Mouse (Mus musculus): ENCODE measurements at regions not wholly inside any gene's neighbourhood (a gene's known extent, or its start where the extent isn't known, plus 50 kb on each side); places are given as distances from the start of the nearest gene placed in this dataset.
A peak's percentile ranks its signal among the peaks of the same experiment; 100 is the strongest.

DNA sequence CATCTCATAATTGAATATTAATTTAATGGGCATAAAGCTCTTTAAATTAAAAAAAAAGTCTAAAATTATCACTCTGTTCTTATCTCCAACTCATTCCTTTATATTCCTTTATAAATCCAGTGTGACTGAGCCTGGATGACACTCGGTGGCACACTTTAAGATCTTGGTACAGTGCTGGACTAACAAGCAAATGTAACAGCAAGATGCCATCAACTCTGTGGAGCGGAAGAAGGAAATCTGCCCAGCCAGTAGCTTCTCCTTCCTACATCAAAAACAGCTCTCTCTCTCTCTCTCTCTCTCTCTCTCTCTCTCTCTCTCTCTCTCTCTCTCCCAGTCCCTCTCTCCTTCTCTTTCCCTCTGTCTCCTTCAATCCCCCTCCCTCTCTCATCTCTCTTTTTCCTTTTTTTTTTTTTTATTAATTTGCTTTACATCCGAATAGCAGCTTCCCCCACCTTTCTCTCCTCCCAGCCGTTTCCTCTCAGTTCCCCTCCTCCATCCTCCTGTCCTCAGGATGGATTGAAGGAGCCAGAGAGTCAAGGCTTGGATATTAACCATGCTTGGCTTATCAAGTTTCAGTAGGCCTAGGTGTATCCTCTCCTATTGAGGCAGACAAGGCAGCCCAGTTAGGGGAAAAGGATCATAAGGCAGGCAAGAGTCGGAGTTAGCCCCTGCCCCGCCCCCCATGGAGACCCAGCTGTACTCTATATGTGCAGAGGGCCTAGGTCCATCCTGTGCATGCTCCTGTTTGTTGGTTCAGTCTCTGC is 130.4 kb upstream of the Tmtc2 start:
- DNase-seq (ENCODE audit: low spot score in 2 of 2): no peak
- no peak for TF ChIP-seq CTCF (conservative IDR thresholded peaks at IDR 0.05)
- no peak overlapping the region for H3K27ac ChIP-seq
- H3K4me3 ChIP-seq: no peak overlapping the region

DNA sequence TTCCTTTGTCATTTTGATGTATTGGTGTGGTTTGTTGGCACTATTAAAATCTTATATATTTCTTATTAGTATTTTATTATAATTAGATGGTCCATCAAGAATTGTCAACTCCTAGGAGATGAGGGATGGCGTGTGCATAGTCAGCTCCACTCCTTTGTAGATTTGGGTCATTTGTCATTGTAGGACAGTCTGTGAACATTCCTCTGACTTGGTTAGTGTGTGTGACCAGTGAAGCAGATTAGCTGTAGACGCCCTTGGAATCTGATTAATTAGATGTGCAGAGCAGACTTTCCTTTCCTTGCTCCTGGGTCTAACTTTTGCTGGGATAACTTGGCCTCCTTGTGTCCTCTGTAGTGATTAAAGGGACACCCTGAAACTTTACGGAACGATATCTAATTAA is 118.9 kb upstream of the Tmtc2 start:
- H3K27ac ChIP-seq: no peak overlapping the region
- TF ChIP-seq CTCF (conservative IDR thresholded peaks at IDR 0.05): no peak
- no peak overlapping the region for H3K4me3 ChIP-seq
- DNase-seq (ENCODE audit: low spot score in 2 of 2): no peak

DNA sequence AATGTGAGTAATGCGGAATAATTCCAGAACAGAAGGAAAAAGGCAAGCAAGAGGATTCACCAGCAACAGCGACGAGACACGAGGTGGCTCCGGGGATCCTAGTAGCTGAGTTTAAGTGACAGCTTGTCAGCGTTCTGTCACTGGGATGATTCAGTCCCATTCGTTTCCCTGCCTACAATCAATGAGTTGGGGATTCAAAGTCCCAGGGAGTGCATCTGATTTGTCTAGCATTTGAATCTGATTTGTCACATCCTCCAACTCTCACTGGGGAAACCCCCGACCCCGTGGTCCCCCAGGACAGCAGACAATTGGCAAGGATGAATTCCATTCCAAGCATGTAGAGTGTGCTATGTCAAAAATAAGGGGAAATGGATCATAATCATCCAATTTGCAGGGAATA is 115.1 kb upstream of the Tmtc2 start:
- Histone ChIP-seq H3K27ac (no peak overlapping the region), H3K4me3 (no peak overlapping the region)
- peak; percentile 30 to 66 for DNase-seq (ENCODE audit: low spot score in 2 of 2)
- TF ChIP-seq CTCF (conservative IDR thresholded peaks at IDR 0.05): no peak

DNA sequence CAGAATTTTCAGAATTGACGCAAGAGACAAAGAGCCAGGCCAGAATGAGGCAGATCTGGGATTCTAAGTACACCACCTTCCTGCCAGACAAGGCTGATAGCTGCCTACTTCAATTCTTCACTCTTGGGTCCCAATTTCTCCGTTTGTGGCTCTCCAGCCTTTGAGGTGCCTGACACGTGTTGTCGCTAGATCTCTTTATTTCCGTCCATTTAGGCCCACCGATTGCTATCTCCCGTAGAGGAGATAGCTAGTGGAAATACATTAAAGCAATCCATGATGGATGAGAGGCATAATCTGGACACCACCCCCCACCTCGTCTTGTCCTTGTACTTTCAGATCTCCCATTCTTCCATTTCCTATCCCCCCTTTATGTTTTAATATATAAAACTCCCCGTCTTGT is 114.6 kb upstream of the Tmtc2 start:
- TF ChIP-seq CTCF (conservative IDR thresholded peaks at IDR 0.05): no peak
- no peak for DNase-seq (ENCODE audit: low spot score in 2 of 2)
- H3K27ac ChIP-seq: no peak overlapping the region

DNA sequence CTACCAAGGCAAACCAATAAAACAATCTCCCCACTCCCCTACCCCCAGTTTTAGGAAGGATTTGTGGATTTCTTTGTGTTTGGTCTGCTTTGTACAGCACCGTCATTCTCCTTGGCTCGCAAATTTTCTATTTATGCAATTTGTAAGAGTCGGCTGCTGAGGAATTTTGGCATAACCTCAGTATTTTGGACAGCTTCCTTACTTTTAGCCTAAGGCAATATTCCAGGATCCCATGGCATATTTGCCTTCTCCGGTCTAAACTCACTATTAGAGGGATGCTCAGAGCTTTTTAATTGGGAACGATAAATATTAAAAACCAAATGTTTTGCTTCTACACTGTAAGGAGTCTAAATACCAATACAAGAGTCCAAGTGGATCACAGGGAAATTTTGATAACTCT is 112.6 kb upstream of the Tmtc2 start:
- TF ChIP-seq CTCF (conservative IDR thresholded peaks at IDR 0.05): no peak
- no peak for DNase-seq (ENCODE audit: low spot score in 2 of 2)
- H3K27ac ChIP-seq: no peak overlapping the region
- no peak overlapping the region for H3K4me3 ChIP-seq

More for the DNA sequence above, 114.6 kb upstream of the Tmtc2 start:
- no peak overlapping the region for H3K4me3 ChIP-seq

DNA sequence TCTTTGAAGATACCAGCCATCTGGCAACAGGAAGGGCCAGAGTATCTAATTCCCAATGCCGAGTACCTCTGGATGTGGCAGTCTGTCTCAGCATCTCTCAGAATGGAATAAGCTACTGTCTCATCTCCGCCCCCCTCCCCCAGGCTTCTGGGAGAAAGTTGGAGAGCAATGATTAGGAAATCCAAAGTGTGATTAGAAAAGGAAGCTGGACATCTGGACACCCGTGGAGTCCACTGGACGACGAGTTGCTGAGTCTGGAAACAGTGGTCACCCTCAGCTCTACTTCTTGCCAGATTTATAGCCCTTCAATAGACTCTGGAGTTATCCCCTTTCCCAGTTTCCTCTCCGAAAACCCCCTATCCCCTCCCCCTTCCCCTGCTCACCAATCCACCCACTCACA is 105.3 kb upstream of the Tmtc2 start:
- no peak for TF ChIP-seq CTCF (conservative IDR thresholded peaks at IDR 0.05)
- no peak for DNase-seq (ENCODE audit: low spot score in 2 of 2)
- Histone ChIP-seq H3K27ac (no peak overlapping the region), H3K4me3 (no peak overlapping the region)

DNA sequence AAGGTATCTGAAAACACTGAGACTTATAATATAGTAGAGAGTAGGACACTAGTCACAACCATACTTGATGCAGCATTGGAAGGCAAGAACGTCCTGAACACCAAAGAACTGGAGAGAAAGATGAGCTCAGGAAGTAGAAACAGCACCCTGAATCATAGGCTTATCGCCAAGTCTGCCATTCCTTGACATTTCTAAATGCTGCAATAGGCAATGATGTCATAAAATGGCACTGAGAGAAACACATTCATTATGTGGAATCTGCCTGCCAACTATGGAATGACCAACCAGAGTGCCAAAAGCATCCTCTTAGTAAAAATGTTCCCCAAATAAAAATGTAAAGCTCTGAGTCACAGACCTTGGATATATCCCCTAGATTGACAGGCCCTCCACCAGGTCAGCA is 92.7 kb upstream of the Tmtc2 start:
- no peak for TF ChIP-seq CTCF (conservative IDR thresholded peaks at IDR 0.05)
- DNase-seq (ENCODE audit: low spot score in 2 of 2): no peak
- H3K4me3 ChIP-seq: no peak overlapping the region
- no peak overlapping the region for H3K27ac ChIP-seq

DNA sequence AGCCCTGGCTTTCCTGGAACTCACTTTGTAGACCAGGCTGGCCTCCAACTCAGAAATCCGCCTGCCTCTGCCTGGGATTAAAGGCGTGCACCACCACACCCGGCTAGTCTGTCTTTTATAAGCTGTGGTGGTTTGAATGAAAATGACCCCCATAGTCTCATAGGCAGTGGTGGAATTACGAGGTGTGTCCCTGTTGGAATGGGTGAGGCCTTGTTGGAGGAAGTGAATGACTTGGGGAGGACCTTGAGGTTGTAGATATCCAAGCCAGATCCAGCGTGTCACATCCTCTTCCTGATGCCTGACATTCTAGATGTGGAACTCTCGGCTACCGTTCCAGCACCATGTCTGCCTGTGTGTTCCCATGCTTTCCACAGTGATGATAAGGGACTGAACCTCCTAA is 86.5 kb upstream of the Tmtc2 start:
- H3K27ac ChIP-seq: no peak overlapping the region
- DNase-seq (ENCODE audit: low spot score in 2 of 2): no peak
- no peak overlapping the region for H3K4me3 ChIP-seq
- TF ChIP-seq CTCF (conservative IDR thresholded peaks at IDR 0.05): no peak

DNA sequence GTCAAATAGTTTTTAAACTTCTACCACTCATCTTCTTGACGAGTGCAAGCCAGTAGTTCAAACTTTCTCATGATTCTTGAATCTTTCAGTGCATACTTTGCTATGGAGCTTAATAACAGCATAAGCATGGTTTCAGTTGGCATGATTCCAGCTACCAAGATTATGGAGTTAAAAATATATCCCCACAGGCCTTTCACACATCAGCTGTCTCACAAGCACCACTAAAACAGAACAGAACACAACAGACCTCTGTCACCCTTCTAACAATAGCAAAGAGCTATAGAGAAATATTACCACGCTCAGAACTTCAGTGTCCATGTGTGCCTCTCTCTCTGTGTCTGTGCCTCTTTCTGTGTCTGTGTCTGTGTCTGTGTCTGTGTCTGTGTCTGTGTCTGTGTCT is 82.5 kb upstream of the Tmtc2 start:
- Histone ChIP-seq H3K4me3 (no peak overlapping the region), H3K27ac (no peak overlapping the region)
- TF ChIP-seq CTCF (conservative IDR thresholded peaks at IDR 0.05): no peak
- DNase-seq (ENCODE audit: low spot score in 2 of 2): no peak

DNA sequence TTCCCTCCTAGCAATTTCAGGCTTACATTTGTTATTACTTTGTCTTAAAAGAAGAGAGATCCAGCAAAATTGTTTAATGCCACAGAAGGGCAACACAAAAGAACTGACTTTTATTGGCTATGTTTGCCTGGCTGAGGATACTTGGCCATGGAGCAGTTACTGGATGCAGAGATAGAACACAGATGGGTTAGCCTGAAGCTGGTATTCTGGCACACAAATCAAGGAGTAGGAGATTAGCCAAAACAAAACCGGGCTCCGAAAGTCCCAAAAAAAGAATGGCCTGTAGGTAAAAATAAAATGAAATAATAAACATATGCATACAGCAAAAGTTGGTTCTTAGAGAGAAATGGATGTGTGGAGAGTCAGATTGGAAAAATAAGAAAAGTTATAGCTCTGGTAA is 78.2 kb upstream of the Tmtc2 start:
- no peak for TF ChIP-seq CTCF (conservative IDR thresholded peaks at IDR 0.05)
- no peak for DNase-seq (ENCODE audit: low spot score in 2 of 2)
- Histone ChIP-seq H3K27ac (no peak overlapping the region), H3K4me3 (no peak overlapping the region)

DNA sequence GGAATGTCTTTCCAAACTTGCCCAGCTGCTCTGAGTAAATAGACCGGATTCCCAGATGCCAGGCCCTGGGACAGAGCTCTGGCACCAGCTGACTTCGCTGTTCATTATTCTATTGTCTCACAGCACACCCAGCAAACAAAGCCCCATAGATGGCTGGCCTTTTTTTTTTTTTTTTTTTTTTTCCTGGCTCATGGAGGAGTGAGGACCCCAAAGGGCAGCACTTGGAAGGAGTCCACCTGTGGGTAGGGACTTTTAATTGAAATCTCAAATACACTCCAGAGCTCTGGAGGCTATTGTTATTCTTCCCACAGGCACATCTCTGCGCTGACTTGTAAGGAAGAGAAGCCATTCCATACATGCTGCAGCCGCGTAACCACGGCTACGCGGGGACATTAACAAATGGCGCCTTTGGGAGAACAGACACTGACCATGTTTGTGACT is 64.8 kb upstream of the Tmtc2 start:
- peak overlapping the region; percentile 32; the same call in 1 of the 2 replicates for H3K4me3 ChIP-seq
- H3K27ac ChIP-seq: no peak overlapping the region
- peak in 1 of 2 experiments; percentile 9 for DNase-seq (ENCODE audit: low spot score in 2 of 2)
- no peak for TF ChIP-seq CTCF (conservative IDR thresholded peaks at IDR 0.05)

DNA sequence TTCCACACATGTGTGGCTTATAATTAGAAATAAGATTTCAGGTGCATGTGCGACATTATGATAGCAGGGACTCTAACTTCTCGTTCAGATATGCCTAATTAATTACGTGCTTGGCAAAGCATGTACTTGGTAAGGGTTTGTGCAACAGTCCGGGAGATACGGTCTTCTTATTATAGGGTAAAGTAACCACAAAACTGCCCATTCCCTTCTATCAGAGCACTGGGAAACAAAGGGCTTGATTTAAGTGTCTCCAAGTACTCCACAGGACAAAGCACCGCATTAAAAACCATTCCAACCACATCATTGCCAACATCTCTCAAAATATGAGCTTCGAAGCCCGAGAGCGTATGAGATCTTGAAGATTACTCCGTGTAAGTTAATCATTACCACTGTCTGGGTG is 64.2 kb upstream of the Tmtc2 start:
- Histone ChIP-seq H3K4me3 (peak overlapping the region; percentile 32; the same call in 1 of the 2 replicates), H3K27ac (0 out of 2 replicates have a peak overlapping the region, but pooled peaks have one; percentile 32)
- no peak for TF ChIP-seq CTCF (conservative IDR thresholded peaks at IDR 0.05)
- no peak for DNase-seq (ENCODE audit: low spot score in 2 of 2)

DNA sequence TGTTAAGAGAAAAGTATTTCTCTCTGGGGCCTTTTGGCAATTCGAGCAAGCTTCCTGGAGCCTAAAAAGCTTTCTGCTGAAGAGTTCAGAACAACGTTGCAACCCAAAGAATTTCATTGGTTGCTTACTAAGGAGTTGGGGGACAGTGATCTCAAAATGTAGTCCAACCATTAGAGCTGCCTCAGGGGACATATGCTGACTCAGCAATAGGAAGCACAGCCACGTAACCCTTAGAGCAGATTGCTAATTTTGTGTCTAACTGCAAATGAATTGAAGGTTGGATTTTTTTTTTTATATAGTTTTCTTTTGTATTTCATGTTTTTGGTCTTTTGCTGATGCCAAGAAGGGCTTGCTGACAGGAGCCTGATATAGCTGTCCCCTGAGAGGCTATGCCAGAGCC is 52.6 kb upstream of the Tmtc2 start:
- TF ChIP-seq CTCF (conservative IDR thresholded peaks at IDR 0.05): no peak
- no peak overlapping the region for H3K27ac ChIP-seq
- DNase-seq (ENCODE audit: low spot score in 2 of 2): no peak
- H3K4me3 ChIP-seq: no peak overlapping the region

DNA sequence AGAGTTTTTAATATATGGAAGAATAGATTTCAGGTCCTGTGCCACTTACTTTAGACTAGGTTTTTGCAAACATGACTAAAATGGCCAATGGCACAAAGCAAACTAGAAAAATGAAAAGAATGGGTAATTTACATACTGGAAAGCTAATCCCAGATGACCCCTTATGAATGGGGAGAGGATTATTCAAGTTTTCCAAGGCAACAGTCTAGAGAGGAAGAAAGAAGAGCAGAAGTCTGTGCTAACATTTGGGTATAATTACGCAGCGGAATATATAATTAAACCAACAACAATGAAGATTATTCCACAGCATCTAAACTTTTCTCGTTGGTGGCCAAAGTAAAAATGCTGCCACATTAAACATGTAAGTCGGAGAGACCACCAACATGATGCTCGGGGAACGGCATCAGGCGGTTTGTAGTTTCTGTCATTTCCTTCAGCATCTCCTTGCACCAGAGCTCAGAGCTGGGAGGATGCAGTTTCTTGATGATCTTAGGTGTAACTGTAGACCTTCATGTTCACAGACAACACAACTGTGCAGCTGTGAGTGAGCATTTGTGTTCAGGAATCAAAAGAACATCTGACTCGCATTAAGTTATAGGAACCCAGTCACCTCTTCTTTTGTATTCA is 51.2 kb upstream of the Tmtc2 start:
- TF ChIP-seq CTCF (conservative IDR thresholded peaks at IDR 0.05): no peak
- no peak overlapping the region for H3K4me3 ChIP-seq
- DNase-seq (ENCODE audit: low spot score in 2 of 2): no peak
- H3K27ac ChIP-seq: no peak overlapping the region
